8 mouse cellular contexts compared by ENCODE assay signal in genomic region chr2:35255885-35256833, GRCm38 (mm10). TPM values are rescaled to one million over a fixed set of nuclear protein-coding genes. Genes with fewer than 3 reads are reported as not detected.
A peak's percentile ranks its signal among the peaks of the same experiment; 100 is the strongest.
DNase-seq lines count a peak whose midpoint lies in the region; ATAC-seq and TF ChIP-seq lines count a peak whose summit lies in the region.

Gene Gsn (plus strand): TSS chr2:35256380.

- no peaks in the 10 kb centered on the region for H3K36me3 ChIP-seq in C2C12 (ENCODE audit: control insufficient read depth, insufficient read depth)
- H3K36me3 ChIP-seq in erythroblast, embryonic 14.5 days (ENCODE audit: control insufficient read depth) = no peaks in the 10 kb centered on the region
- no peaks in the 10 kb centered on the region for H3K36me3 ChIP-seq in heart, embryonic 14.5 days (ENCODE audit: control insufficient read depth, insufficient read depth, low read length)
- no peaks in the 10 kb centered on the region for H3K36me3 ChIP-seq in liver, embryonic 15.5 days (replicated peaks)
- no peaks in the 10 kb centered on the region for H3K36me3 ChIP-seq in neural tube, embryonic 11.5 days (ENCODE audit: control insufficient read depth, insufficient read depth, low read length)
- no peaks in the 10 kb centered on the region for H3K36me3 ChIP-seq in stomach, postnatal 0 days (ENCODE audit: control insufficient read depth, insufficient read depth, low read length)

- 4% methylated on average over 54 of the region's 54 CpGs for WGBS in heart, embryonic 14.5 days
- WGBS in liver, embryonic 15.5 days (ENCODE audit: insufficient replicate concordance) = 4% methylated on average over 53 of the region's 54 CpGs
- WGBS in neural tube, embryonic 11.5 days = 5% methylated on average over 46 of the region's 54 CpGs
- 3% methylated on average over 52 of the region's 54 CpGs for WGBS in stomach, postnatal 0 days

- H3K4me2 ChIP-seq in heart, embryonic 14.5 days (ENCODE audit: low read length) = peak within 1 kb of the TSS; percentile 84
- H3K4me2 ChIP-seq in liver, embryonic 15.5 days = peak within 1 kb of the TSS; percentile 75
- H3K4me2 ChIP-seq in neural tube, embryonic 11.5 days (ENCODE audit: low read depth) = peak within 1 kb of the TSS; percentile 68
- peak within 1 kb of the TSS; percentile 91 for H3K4me2 ChIP-seq in stomach, postnatal 0 days (replicated peaks; ENCODE audit: low read depth)

- peaks cover 19% of the 10 kb centered on the region for H3K79me3 ChIP-seq in C2C12 (ENCODE audit: low read depth)

- no peaks in the 10 kb centered on the region for H3K27me3 ChIP-seq in C2C12 (ENCODE audit: control insufficient read depth, insufficient read depth, insufficient read length)
- peaks cover 57% of the 10 kb centered on the region for H3K27me3 ChIP-seq in erythroblast, embryonic 14.5 days (ENCODE audit: control insufficient read depth)
- H3K27me3 ChIP-seq in heart, embryonic 14.5 days (ENCODE audit: control insufficient read depth, insufficient read depth, low read length) = no peaks in the 10 kb centered on the region
- peaks cover 47% of the 10 kb centered on the region for H3K27me3 ChIP-seq in liver, embryonic 15.5 days
- H3K27me3 ChIP-seq in neural tube, embryonic 11.5 days (ENCODE audit: control insufficient read depth, insufficient read depth, low read length) = peaks cover 17% of the 10 kb centered on the region
- no peaks in the 10 kb centered on the region for H3K27me3 ChIP-seq in stomach, postnatal 0 days (ENCODE audit: control insufficient read depth, insufficient read depth, low read length)

- TF ChIP-seq EP300 in stomach, postnatal 0 days (optimal IDR thresholded peaks at IDR 0.05) = no peak

- peak within 1 kb of the TSS; percentile 41 to 93 for H3K27ac ChIP-seq in heart, embryonic 14.5 days (replicated peaks in 1 of 2; ENCODE audit: control insufficient read depth in 1 of 2, insufficient read depth in 1 of 2, low read depth in 2 of 2, low read length in 2 of 2)
- no peak within 1 kb of the TSS for H3K27ac ChIP-seq in liver, embryonic 15.5 days (replicated peaks)
- no peak within 1 kb of the TSS for H3K27ac ChIP-seq in neural tube, embryonic 11.5 days (ENCODE audit: low read depth, low read length)
- peak within 1 kb of the TSS; percentile 78 for H3K27ac ChIP-seq in stomach, postnatal 0 days (replicated peaks)

- H3ac ChIP-seq in C2C12 (ENCODE audit: control insufficient read depth, insufficient read length, low read depth) = peak within 1 kb of the TSS; percentile 69

- H3K9ac ChIP-seq in heart, embryonic 14.5 days (ENCODE audit: low read length) = peak within 1 kb of the TSS; percentile 84
- H3K9ac ChIP-seq in liver, embryonic 15.5 days = peak within 1 kb of the TSS; percentile 29
- peak within 1 kb of the TSS; percentile 52 for H3K9ac ChIP-seq in neural tube, embryonic 11.5 days (ENCODE audit: low read length)
- H3K9ac ChIP-seq in stomach, postnatal 0 days (ENCODE audit: low read length) = peak within 1 kb of the TSS; percentile 80

- no peak for TF ChIP-seq CTCF in C2C12 (IDR thresholded peaks at IDR 0.05; ENCODE audit: control insufficient read depth, insufficient read depth, insufficient read length)
- 0 out of 2 replicates have a peak, but pooled peaks have one; percentile 6 for TF ChIP-seq CTCF in stomach, postnatal 0 days (IDR thresholded peaks at IDR 0.05; ENCODE audit: low read depth)

- peak within 1 kb of the TSS; percentile 51 for H3K4me3 ChIP-seq in C2C12 (ENCODE audit: insufficient read depth, poor library complexity, severe bottlenecking)
- H3K4me3 ChIP-seq in erythroblast, embryonic 14.5 days (replicated peaks) = peak within 1 kb of the TSS; percentile 51
- peak within 1 kb of the TSS; percentile 75 to 81 for H3K4me3 ChIP-seq in heart, embryonic 14.5 days (ENCODE audit: control insufficient read depth in 1 of 2, insufficient read depth in 1 of 2, low read depth in 1 of 2, low read length in 2 of 2)
- peak within 1 kb of the TSS; percentile 55 for H3K4me3 ChIP-seq in liver, embryonic 15.5 days (replicated peaks)
- peak within 1 kb of the TSS; percentile 41 for H3K4me3 ChIP-seq in neural tube, embryonic 11.5 days (ENCODE audit: low read depth, low read length)
- peak within 1 kb of the TSS; percentile 69 for H3K4me3 ChIP-seq in stomach, postnatal 0 days (ENCODE audit: low read depth, low read length)

- peak; percentile 93 for DNase-seq in adrenal gland, postnatal 10 days
- peak; percentile 92 for DNase-seq in kidney, postnatal 10 days
- peak; percentile 84 for DNase-seq in neural tube, embryonic 11.5 days (ENCODE audit: low spot score)
- peak; percentile 94 for DNase-seq in stomach, postnatal 0 days (ENCODE audit: low spot score)

- ATAC-seq in heart, embryonic 14.5 days (ENCODE audit: insufficient number of reproducible peaks, insufficient read depth, low FRiP score, low read depth) = peak; percentile 93
- peak; percentile 89 for ATAC-seq in liver, embryonic 15.5 days (ENCODE audit: insufficient read depth)
- ATAC-seq in neural tube, embryonic 11.5 days (ENCODE audit: insufficient read depth, low FRiP score, low TSS enrichment) = peak; percentile 88
- peak; percentile 97 for ATAC-seq in stomach, postnatal 0 days (ENCODE audit: low FRiP score, low TSS enrichment)

- no peaks in the 10 kb centered on the region for H3K9me3 ChIP-seq in erythroblast, embryonic 14.5 days (ENCODE audit: control insufficient read depth, low read length)
- no peaks in the 10 kb centered on the region for H3K9me3 ChIP-seq in heart, embryonic 14.5 days (ENCODE audit: control insufficient read depth, low read length)
- H3K9me3 ChIP-seq in liver, embryonic 15.5 days (replicated peaks) = no peaks in the 10 kb centered on the region
- no peaks in the 10 kb centered on the region for H3K9me3 ChIP-seq in neural tube, embryonic 11.5 days (ENCODE audit: control insufficient read depth, low read length)
- H3K9me3 ChIP-seq in stomach, postnatal 0 days (ENCODE audit: control insufficient read depth, low read length) = no peaks in the 10 kb centered on the region

- peaks cover 43% of the 10 kb centered on the region for H3K79me2 ChIP-seq in C2C12 (ENCODE audit: control insufficient read depth, insufficient read depth)

- peaks cover 15% of the 10 kb centered on the region for H3K4me1 ChIP-seq in erythroblast, embryonic 14.5 days (ENCODE audit: control insufficient read depth)
- H3K4me1 ChIP-seq in heart, embryonic 14.5 days (ENCODE audit: control insufficient read depth in 2 of 2, insufficient read depth in 2 of 2, low read length in 2 of 2) = peaks cover 25 to 39% of the 10 kb centered on the region in 2 experiments
- H3K4me1 ChIP-seq in liver, embryonic 15.5 days (replicated peaks) = peaks cover 21% of the 10 kb centered on the region
- H3K4me1 ChIP-seq in neural tube, embryonic 11.5 days (ENCODE audit: control insufficient read depth, insufficient read depth, low read length) = 0 out of 2 replicates have a peak, but pooled peaks cover 6% of the 10 kb centered on the region
- peaks cover 9% of the 10 kb centered on the region; the same call in 1 of the 2 replicates for H3K4me1 ChIP-seq in stomach, postnatal 0 days (replicated peaks; ENCODE audit: control insufficient read depth, insufficient read depth)

TF ChIP-seq in C2C12, 6 proteins besides CTCF, POLR2A, EP300 and RAD21:
- TF ChIP-seq CEBPB (IDR thresholded peaks at IDR 0.05; ENCODE audit: low read depth) (no peak), FOSL1 (IDR thresholded peaks at IDR 0.05; ENCODE audit: insufficient read depth, low read length, poor library complexity, severe bottlenecking) (no peak), MAX (IDR thresholded peaks at IDR 0.05) (peak; percentile 82)

RNA-seq across cellular contexts. Expression of gene Gsn, which starts in this region (rescaled TPM):
- polyA plus RNA-seq in C2C12 (2012; fragmentation: generic; extraction: Trizol) = 166 TPM
- total RNA-seq in adrenal gland, postnatal 10 days (2021) = 100 to 1,000 TPM; 161 to 192 TPM
- 0.36 and 0.62 TPM in 2 replicates for polyA plus RNA-seq in erythroblast, embryonic 14.5 days (2012)
- 328 and 342 TPM in 2 replicates for polyA plus RNA-seq in heart, embryonic 14.5 days (2014; fragmentation: Nextera tagmentation; extraction: Ambion mirVana)
- 134 and 144 TPM in 2 replicates for polyA plus RNA-seq in liver, embryonic 15.5 days (2015; fragmentation: Nextera tagmentation; extraction: Ambion mirVana)
- polyA plus RNA-seq in neural tube, embryonic 11.5 days (2014; fragmentation: Nextera tagmentation; extraction: Ambion mirVana) = 30.6 and 36.0 TPM in 2 replicates
- polyA plus RNA-seq in stomach, postnatal 0 days (2015; fragmentation: Nextera tagmentation; extraction: Ambion mirVana) = 398 and 433 TPM in 2 replicates

Comparison
In these comparisons a context has a peak if more than half of its experiments do, and no peak if none do; other contexts are left out.
1. RNA of gene Gsn (polyA plus RNA-seq): 398 to 433 TPM in stomach, postnatal 0 days, 328 to 342 TPM in heart, embryonic 14.5 days, 166 TPM in C2C12 (single experiment), 134 to 144 TPM in liver, embryonic 15.5 days and 30.6 to 36.0 TPM in neural tube, embryonic 11.5 days; 0.36 to 0.62 TPM in erythroblast, embryonic 14.5 days; every median in the first group is over 10 times any median in the second.
2. H3K27ac ChIP-seq: peak in heart, embryonic 14.5 days (2 of 2) and stomach, postnatal 0 days (single experiment); none in liver, embryonic 15.5 days (single experiment) and neural tube, embryonic 11.5 days (single experiment).
3. H3K9ac ChIP-seq: peak in every context shown above with its lines; median percentile 84 in heart, embryonic 14.5 days; 80 in stomach, postnatal 0 days; 52 in neural tube, embryonic 11.5 days; 29 in liver, embryonic 15.5 days.
4. Peak in every context shown above with its lines, with median percentiles within 50 percentile points of each other: H3K4me3 ChIP-seq, DNase-seq, ATAC-seq and H3K4me2 ChIP-seq.